Mouse (Mus musculus) telencephalon, adult 2 months (tissue): ENCODE data around the gene Kif1bp.
"Not testable (repeated sequence)": the region's sequence is repeated elsewhere in the genome, so short reads cannot be mapped to it uniquely, and the experiment has no call there.

Experiments used
- DNase-seq: peaks from one replicate; pipeline ENCODE4 v3.0.0-alpha.2; 2011; ENCODE audit warnings: low read depth, low spot score

Kif1bp gene

GRCm38 (mm10) chr10:62578338-62579100 lies at the start of gene Kif1bp:
TSS of gene Kif1bp (minus strand) at chr10:62578457.
- DNase-seq, result peak; percentile 99

- DNase-seq, result no peak
Observed at GRCm38 (mm10) chr10:62604161-62604560, 25.9 kb upstream of the Kif1bp start.

DNA sequence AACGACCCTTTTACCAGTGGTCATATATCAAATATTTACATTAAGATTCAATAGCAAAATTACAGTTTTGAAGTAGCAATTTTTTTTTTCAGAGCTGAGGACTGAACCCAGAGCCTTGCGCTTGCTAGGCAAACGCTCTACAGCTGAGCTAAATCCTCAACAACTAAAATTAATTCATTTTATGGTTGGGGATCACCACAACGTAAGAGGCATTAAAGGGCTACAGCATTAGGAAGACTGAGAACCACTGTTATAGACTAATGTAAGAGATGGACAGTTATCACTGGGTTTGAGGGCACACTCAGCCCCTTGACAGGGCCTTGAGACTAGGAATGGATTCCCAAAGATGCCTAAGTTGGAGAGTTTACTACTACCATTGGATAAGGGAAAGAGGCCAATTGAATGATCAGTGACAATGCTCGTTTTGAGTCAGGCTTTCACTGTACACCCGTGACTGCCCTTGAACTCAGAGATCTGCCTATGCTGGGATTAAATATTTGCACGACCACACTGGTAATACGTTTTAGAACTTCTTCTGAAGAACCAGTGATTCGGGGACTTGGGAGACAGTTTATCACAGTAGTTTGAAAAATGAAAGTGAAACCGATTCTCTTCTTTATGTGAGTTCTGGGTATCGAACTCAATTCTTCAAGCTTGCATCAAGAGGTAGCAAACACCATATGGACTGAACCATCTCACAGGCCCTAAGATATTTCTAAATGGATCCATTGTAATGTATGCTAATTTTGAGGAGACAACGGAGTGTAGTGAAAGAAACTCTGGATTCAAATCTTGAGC lies 25.2 kb upstream of the Kif1bp start:
- no peak for DNase-seq

- peak; percentile 88 for DNase-seq
Observed at GRCm38 (mm10) chr10:62602177-62603040, 24.2 kb upstream of the Kif1bp start, which contains the start of gene Ddx21. TSS of gene Ddx21 (minus strand) at chr10:62602281.

- DNase-seq, result no peak
Observed at GRCm38 (mm10) chr10:62601833-62602176, 23.5 kb upstream of the Kif1bp start.

- no peak for DNase-seq
Observed at GRCm38 (mm10) chr10:62601053-62601791, 23.0 kb upstream of the Kif1bp start.

DNA sequence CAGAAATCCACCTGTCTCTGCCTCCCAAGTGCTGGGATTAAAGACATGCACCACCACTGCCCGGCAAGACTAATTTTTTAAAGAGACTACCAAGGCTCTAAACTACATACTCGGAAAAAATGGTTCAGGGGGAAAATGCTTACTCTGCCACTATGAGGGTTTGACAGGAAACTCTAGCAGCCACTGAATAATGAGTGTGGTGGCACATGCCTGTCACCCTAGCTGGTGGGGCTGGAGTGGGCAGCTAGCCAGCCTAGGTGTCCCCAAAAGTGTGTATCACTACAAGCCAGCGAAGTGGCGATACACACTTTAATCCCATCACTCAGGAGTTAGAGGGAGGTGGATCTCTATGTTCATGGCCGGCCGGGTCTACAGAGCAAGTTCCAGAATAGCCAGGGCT lies 21.8 kb upstream of the Kif1bp start:
- no peak for DNase-seq

- not testable (repeated sequence) for DNase-seq
Observed at GRCm38 (mm10) chr10:62599311-62599710, 21.1 kb upstream of the Kif1bp start.

DNA sequence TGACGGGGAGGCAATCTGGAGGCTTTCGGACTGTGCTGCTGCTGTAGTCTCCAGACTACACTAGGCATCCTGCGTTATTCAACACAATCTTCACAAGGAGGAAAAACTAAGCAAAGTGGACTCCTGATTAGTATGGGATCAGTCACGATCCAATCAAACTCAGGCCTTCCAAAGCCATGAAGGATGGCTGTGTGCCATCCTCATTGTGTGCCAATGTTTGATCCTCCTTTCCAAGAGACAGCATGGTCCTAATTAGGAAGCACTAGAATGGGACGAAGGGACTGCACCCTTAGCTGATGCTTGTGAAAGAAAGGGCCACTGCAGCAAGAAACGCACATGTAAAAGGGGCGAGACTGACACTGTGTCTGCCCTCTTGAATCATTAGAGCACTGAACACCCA lies 14.2 kb upstream of the Kif1bp start:
- DNase-seq, result no peak

- peak; percentile 92 for DNase-seq
Observed at GRCm38 (mm10) chr10:62590200-62590599, 11.9 kb upstream of the Kif1bp start.

DNA sequence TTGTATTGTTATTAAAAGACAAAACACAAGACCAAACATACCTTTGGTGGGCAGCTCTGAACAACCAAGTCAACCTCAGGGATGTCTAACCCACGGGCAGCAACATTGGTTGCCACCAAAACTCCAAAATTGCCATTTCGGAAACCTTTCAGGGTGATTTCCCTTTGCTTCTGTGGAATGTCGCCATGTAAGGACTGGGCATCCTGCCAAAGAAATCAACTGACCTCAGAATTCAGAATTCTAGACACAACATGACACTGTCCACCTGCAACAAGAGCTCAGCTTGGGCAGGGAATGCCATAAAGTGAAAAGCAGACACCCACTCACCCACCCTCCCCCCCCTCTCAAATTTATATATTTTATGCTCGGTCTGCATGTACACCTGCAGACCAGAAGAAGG lies 10.4 kb upstream of the Kif1bp start:
- no peak for DNase-seq

DNA sequence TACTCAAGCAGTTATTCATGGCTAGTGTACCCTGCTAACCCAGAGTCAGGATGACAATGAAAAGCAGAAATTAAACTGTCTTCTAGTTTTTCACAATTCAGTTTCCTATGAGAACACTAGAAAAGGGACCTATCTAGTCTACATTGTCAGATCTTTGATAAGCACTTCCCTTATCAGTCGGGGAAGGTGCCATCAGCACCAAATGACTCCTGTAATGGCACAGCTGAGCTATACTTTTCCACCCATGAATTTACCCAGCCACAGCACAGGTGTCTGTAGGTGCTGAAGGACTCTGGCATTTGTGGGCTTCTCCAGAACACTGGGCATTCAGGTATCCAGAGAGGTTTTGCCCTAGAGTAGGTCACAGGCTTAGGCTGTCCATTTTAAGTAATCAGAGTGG lies 5.0 kb upstream of the Kif1bp start:
- no peak for DNase-seq

DNA sequence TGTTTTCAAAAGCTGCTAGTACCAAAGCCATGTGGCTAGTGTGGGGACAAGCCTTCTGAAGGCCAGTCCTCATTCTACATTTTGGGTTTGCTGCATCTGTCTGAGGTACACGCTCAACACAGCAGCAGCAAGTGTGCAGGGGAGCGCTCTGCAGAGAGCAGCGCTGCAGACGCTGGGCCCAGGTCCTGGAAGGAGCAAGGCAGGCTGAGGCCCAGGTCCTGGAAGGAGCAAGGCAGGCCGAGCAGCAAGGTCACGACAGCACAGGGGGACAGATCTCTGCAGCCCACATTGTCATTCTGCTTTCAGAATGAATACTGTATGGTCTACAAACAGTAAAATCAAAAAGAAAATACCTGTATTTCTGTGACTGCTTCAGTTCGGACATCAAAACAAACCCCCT lies 4.4 kb upstream of the Kif1bp start:
- DNase-seq, result no peak

- no peak for DNase-seq
Observed at GRCm38 (mm10) chr10:62582263-62582662, 4.0 kb upstream of the Kif1bp start.

DNA sequence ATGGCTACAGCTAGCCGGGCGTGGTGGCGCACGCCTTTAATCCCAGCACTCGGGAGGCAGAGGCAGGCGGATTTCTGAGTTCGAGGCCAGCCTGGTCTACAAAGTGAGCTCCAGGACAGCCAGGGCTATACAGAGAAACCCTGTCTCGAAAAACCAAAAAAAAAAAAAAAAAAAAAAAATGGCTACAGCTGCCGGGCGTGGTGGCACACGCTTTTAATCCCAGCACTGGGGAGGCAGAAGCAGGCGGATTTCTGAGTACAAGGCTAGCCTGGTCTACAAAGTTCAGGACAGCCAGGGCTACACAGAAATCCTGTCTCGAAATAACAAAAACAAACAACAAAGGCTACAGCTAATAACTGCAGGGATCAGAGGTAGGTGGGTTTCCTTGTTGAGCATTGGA lies 872 bp upstream of the Kif1bp start:
- DNase-seq, result not testable (repeated sequence)

DNA sequence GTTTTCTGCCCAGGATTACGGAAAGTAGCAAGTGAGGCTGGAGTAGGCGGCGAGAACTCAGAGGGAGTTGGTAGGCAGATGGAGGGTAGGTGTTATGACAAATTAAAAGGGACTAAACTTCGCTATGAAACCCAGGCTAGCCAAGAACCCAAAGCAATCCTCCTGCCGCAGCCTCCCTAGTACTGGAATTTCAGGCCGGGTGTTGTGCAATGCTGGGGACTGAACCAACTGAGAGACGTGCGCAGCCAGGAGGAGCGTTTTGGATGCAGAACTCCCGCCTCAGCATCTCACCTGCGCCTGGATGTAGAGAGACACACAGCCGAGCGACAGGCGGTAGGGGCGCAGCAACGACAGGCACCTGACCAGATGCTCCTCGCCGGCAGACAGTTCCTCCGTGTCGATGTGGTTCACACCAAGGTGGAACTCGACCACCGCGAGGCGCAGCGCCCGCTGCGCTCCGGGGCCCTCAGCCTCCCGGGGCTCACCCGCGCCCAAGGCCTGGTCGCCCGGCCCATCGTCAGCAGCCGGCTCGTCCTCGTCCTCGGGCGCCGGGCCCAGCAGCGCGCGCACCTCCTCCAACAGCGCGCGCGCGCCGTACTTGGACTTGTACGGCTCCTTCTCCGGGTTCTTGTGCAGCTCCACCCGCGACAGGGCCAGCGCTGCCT lies 452 bp downstream of the Kif1bp start:
- DNase-seq, result peak; percentile 60

DNA sequence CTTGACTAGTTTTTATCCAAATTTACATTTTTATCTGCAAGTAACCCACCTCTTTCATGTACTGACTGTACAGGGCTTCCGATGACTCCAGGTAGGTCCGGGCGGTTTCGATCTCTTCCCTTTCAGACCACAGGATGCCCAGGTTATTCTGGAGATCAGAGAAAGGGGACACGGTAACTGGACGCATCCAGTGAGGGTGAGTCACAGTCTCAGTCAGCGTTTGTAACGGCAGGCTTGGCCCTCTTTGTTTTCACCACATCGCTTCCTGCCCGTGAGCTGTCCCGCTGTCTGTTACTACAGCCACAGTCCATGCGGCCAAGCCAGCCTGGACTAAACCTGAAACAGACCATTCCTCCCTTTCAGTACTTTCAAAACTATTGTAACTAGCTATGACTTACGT lies 3.3 kb downstream of the Kif1bp start:
- no peak for DNase-seq

- DNase-seq, result no peak
Observed at GRCm38 (mm10) chr10:62570126-62570871, 8.0 kb downstream of the Kif1bp start.

GRCm38 (mm10) chr10:62568861-62569260 lies 9.4 kb downstream of the Kif1bp start:
- DNase-seq, result no peak

GRCm38 (mm10) chr10:62557736-62558135 lies 20.5 kb downstream of the Kif1bp start:
- no peak for DNase-seq
